Mouse (Mus musculus): ENCODE measurements around the gene Cnbp. TPM values are rescaled to one million over a fixed set of nuclear protein-coding genes. Genes with fewer than 3 reads are reported as not detected.

The Cnbp gene
- polyA plus RNA-seq, 1 experiment from 2014 or later = 1,199 TPM

DNA sequence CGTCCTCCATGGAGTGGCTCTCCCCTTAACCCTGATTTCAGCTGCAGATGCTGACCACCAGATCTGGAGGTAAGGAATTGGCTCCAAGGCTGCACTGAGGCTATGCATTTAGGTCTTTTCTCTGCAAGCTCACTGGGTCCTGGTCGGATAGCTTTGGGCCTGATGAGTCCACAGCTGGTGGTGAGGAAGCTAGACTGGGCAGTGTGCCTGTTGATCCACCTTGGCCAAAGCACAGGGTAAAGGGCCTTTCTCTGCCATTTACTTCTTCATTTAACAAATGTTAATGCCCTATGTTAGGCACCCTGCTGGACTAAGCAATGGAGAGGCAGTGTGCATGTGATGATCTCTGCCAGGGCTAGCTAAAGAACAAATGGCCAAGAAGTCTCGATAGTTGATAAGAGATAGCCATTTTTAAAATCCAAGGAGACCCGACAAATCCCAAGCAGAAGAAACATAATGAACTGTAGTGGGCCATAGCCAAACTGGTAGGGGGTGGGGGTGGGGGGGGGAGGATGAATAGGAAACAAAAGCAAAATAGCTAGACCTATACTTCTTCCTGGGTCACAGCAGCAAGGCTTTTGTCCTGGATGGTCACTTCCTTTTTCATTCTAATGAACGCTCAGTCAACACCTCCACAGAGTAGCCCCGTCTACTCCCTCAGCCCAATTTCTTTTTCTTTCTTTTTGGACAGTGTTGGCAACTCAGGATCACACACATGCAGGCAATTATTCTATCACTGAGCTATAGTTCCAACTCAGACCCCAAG lies 55.3 kb downstream of the Cnbp start:
- H3K4me2 ChIP-seq (ENCODE audit: low read length) = no peak overlapping the region
- no peaks in the 10 kb centered on the region for H3K9me3 ChIP-seq (ENCODE audit: control insufficient read depth, low read length)
- H3K27ac ChIP-seq (ENCODE audit: low read depth) = no peak overlapping the region
- no peaks in the 10 kb centered on the region for H3K4me1 ChIP-seq (replicated peaks; ENCODE audit: control insufficient read depth, insufficient read depth, low read length)
- peaks cover 8% of the 10 kb centered on the region; the same call in 1 of the 2 replicates for H3K36me3 ChIP-seq (ENCODE audit: control insufficient read depth, insufficient read depth, low read length)
- DNase-seq (ENCODE audit: low spot score) (no peak), ATAC-seq (replicated peaks; ENCODE audit: low FRiP score, low TSS enrichment, low read depth) (no peak)
- H3K27me3 ChIP-seq (replicated peaks; ENCODE audit: control insufficient read depth, insufficient read depth, low read length) = no peaks in the 10 kb centered on the region
- no peak overlapping the region for H3K4me3 ChIP-seq (ENCODE audit: low read depth, low read length)
- WGBS = 71% methylated on average over 6 of the region's 6 CpGs
- no peak overlapping the region for H3K9ac ChIP-seq (ENCODE audit: low read length)

DNA sequence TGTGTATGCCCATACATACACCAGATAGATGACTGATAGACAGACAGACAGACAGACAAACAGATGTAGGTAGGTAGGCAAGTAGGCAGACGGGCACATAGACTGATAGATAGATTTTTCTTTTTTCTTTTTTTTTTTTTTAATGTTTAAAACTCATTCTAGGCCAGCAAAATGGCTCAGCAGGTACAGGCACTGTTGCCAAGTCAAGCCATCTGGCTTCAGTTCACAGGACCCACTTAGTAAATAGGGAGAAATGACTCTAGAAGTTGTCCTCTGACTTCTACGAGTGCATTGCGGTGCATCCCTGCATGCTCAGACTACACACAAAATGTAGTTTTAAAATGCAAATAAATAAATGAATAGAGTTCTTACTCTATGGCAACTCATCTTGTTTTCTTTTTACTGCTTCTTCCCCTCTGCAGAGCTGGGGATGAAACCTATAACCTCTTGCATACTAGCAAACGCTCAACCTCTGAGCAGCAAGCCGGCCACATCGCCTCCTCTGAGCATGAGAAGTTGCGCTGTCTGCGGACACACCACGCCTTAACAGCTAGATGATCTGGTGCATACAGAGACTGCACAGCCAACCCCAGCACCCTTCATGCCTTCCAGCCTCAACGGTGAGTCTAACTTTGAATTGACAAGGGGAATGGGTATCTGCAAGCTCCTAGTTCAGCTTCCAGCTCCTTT lies 56.9 kb downstream of the Cnbp start:
- ATAC-seq (replicated peaks; ENCODE audit: low FRiP score, low TSS enrichment, low read depth) (no peak), DNase-seq (ENCODE audit: low spot score) (no peak)
- H3K27ac ChIP-seq (ENCODE audit: low read depth) = no peak overlapping the region
- H3K4me1 ChIP-seq (replicated peaks; ENCODE audit: control insufficient read depth, insufficient read depth, low read length) = peaks cover 8% of the 10 kb centered on the region
- H3K4me2 ChIP-seq (ENCODE audit: low read length) = no peak overlapping the region
- no peaks in the 10 kb centered on the region for H3K27me3 ChIP-seq (replicated peaks; ENCODE audit: control insufficient read depth, insufficient read depth, low read length)
- peaks cover 8% of the 10 kb centered on the region; the same call in 1 of the 2 replicates for H3K36me3 ChIP-seq (ENCODE audit: control insufficient read depth, insufficient read depth, low read length)
- no peak overlapping the region for H3K9ac ChIP-seq (ENCODE audit: low read length)
- no peak overlapping the region for H3K4me3 ChIP-seq (ENCODE audit: low read depth, low read length)
- 90% methylated on average over 10 of the region's 10 CpGs for WGBS
- no peaks in the 10 kb centered on the region for H3K9me3 ChIP-seq (ENCODE audit: control insufficient read depth, low read length)

Other genes starting within 250 kb of the Cnbp start
- 15.0 TPM in 2 replicates for gene Aplf, start 178.9 kb downstream of the Cnbp start, polyA plus RNA-seq (2014; fragmentation: Nextera tagmentation; extraction: Ambion mirVana)
- 0.59 and 1.4 TPM in 2 replicates for gene Efcc1, start 120.2 kb downstream of the Cnbp start, polyA plus RNA-seq (2014; fragmentation: Nextera tagmentation; extraction: Ambion mirVana)
- gene Gp9, start 73.0 kb downstream of the Cnbp start, polyA plus RNA-seq (2014; fragmentation: Nextera tagmentation; extraction: Ambion mirVana) = 1.1 and 3.3 TPM in 2 replicates
- 9.8 and 11.7 TPM in 2 replicates for gene Rab43, start 38.9 kb downstream of the Cnbp start, polyA plus RNA-seq (2014; fragmentation: Nextera tagmentation; extraction: Ambion mirVana)
- gene Gm45140, start 15.3 kb downstream of the Cnbp start, polyA plus RNA-seq (2014; fragmentation: Nextera tagmentation; extraction: Ambion mirVana) = 2.6 and 3.7 TPM in 2 replicates
- 51.0 and 52.3 TPM in 2 replicates for gene Isy1, start 12.3 kb downstream of the Cnbp start, polyA plus RNA-seq (2014; fragmentation: Nextera tagmentation; extraction: Ambion mirVana)
- 170 and 172 TPM in 2 replicates for gene Copg1, start 36.7 kb upstream of the Cnbp start, polyA plus RNA-seq (2014; fragmentation: Nextera tagmentation; extraction: Ambion mirVana)
- gene Hmces, start 62.8 kb upstream of the Cnbp start, polyA plus RNA-seq (2014; fragmentation: Nextera tagmentation; extraction: Ambion mirVana) = 45.1 and 46.1 TPM in 2 replicates
- 18.5 and 21.1 TPM in 2 replicates for gene H1fx, start 130.5 kb upstream of the Cnbp start, polyA plus RNA-seq (2014; fragmentation: Nextera tagmentation; extraction: Ambion mirVana)
- gene Rab7, start 194.2 kb upstream of the Cnbp start, polyA plus RNA-seq (2014; fragmentation: Nextera tagmentation; extraction: Ambion mirVana) = 259 and 277 TPM in 2 replicates
- gene Rpn1, start 233.4 kb upstream of the Cnbp start, polyA plus RNA-seq (2014; fragmentation: Nextera tagmentation; extraction: Ambion mirVana) = 384 and 386 TPM in 2 replicates

Data from intestine, embryonic 14.5 days (tissue).